Mouse (Mus musculus): ENCODE measurements around the gene Epb41l2. TPM values are rescaled to one million over a fixed set of nuclear protein-coding genes. Genes with fewer than 3 reads are reported as not detected.

The Epb41l2 gene
- polyA plus RNA-seq, 2 experiments: 6.8 to 11.7 TPM

GRCm38 (mm10) chr10:25461832-25462231 lies 102.2 kb downstream of the Epb41l2 start:
- H3K9me3 ChIP-seq (ENCODE audit: control insufficient read depth, low read length): no peaks in the 10 kb centered on the region
- H3K36me3 ChIP-seq (replicated peaks; ENCODE audit: control insufficient read depth, insufficient read depth, low read depth): no peaks in the 10 kb centered on the region
- ATAC-seq (ENCODE audit: insufficient read depth): no peak
- no peaks in the 10 kb centered on the region for H3K27me3 ChIP-seq (ENCODE audit: control insufficient read depth, insufficient read depth, low read length)
- H3K27ac ChIP-seq: no peak overlapping the region
- no peak overlapping the region for H3K4me3 ChIP-seq (ENCODE audit: insufficient read depth in 1 of 2, low read depth in 2 of 2, low read length in 2 of 2)
- 64% methylated on average over 1 of the region's 1 CpGs for WGBS (ENCODE audit: insufficient replicate concordance)
- DNase-seq (ENCODE audit: low read depth in 3 of 3, low spot score in 3 of 3): no peak
- no peak overlapping the region for H3K9ac ChIP-seq (replicated peaks)
- H3K4me2 ChIP-seq (ENCODE audit: low read depth): no peak overlapping the region
- H3K4me1 ChIP-seq (replicated peaks; ENCODE audit: control insufficient read depth in 2 of 2, insufficient read depth in 2 of 2, low read length in 1 of 2): peaks cover 0 to 7% of the 10 kb centered on the region in 2 experiments; a peak in 3 of 4 replicates
- no peak for TF ChIP-seq EP300 (IDR thresholded peaks at IDR 0.05; ENCODE audit: low read depth)
- no peak for TF ChIP-seq CTCF (IDR thresholded peaks at IDR 0.05; ENCODE audit: low read depth)

GRCm38 (mm10) chr10:25462669-25463068 lies 103.1 kb downstream of the Epb41l2 start:
- Histone ChIP-seq H3K27me3 (ENCODE audit: control insufficient read depth, insufficient read depth, low read length) (no peaks in the 10 kb centered on the region), H3K4me2 (ENCODE audit: low read depth) (no peak overlapping the region), H3K4me3 (ENCODE audit: insufficient read depth in 1 of 2, low read depth in 2 of 2, low read length in 2 of 2) (no peak overlapping the region), H3K9me3 (ENCODE audit: control insufficient read depth, low read length) (no peaks in the 10 kb centered on the region), H3K27ac (no peak overlapping the region), H3K36me3 (replicated peaks; ENCODE audit: control insufficient read depth, insufficient read depth, low read depth) (no peaks in the 10 kb centered on the region), H3K9ac (replicated peaks) (no peak overlapping the region), H3K4me1 (replicated peaks; ENCODE audit: control insufficient read depth in 2 of 2, insufficient read depth in 2 of 2, low read length in 1 of 2) (peaks cover 0 to 7% of the 10 kb centered on the region in 2 experiments; a peak in 3 of 4 replicates)
- no peak for DNase-seq (ENCODE audit: low read depth in 3 of 3, low spot score in 3 of 3)
- WGBS (ENCODE audit: insufficient replicate concordance): 57% methylated on average over 3 of the region's 3 CpGs
- TF ChIP-seq CTCF (IDR thresholded peaks at IDR 0.05; ENCODE audit: low read depth) (no peak), EP300 (IDR thresholded peaks at IDR 0.05; ENCODE audit: low read depth) (no peak)
- no peak for ATAC-seq (ENCODE audit: insufficient read depth)

GRCm38 (mm10) chr10:25466493-25466892 lies 106.9 kb downstream of the Epb41l2 start:
- no peak for DNase-seq (ENCODE audit: low read depth in 3 of 3, low spot score in 3 of 3)
- H3K4me3 ChIP-seq (ENCODE audit: insufficient read depth in 1 of 2, low read depth in 2 of 2, low read length in 2 of 2): no peak overlapping the region
- H3K9me3 ChIP-seq (ENCODE audit: control insufficient read depth, low read length): no peaks in the 10 kb centered on the region
- no peak overlapping the region for H3K27ac ChIP-seq
- H3K9ac ChIP-seq (replicated peaks): no peak overlapping the region
- 6% methylated on average over 2 of the region's 2 CpGs for WGBS (ENCODE audit: insufficient replicate concordance)
- no peak for ATAC-seq (ENCODE audit: insufficient read depth)
- peaks cover 0 to 7% of the 10 kb centered on the region in 2 experiments; a peak in 3 of 4 replicates for H3K4me1 ChIP-seq (replicated peaks; ENCODE audit: control insufficient read depth in 2 of 2, insufficient read depth in 2 of 2, low read length in 1 of 2)
- no peaks in the 10 kb centered on the region for H3K27me3 ChIP-seq (ENCODE audit: control insufficient read depth, insufficient read depth, low read length)
- TF ChIP-seq CTCF (IDR thresholded peaks at IDR 0.05; ENCODE audit: low read depth) (no peak), EP300 (IDR thresholded peaks at IDR 0.05; ENCODE audit: low read depth) (no peak)
- H3K36me3 ChIP-seq (replicated peaks; ENCODE audit: control insufficient read depth, insufficient read depth, low read depth): no peaks in the 10 kb centered on the region
- H3K4me2 ChIP-seq (ENCODE audit: low read depth): no peak overlapping the region

- Histone ChIP-seq H3K9me3 (ENCODE audit: control insufficient read depth, low read length) (no peaks in the 10 kb centered on the region), H3K4me1 (replicated peaks; ENCODE audit: control insufficient read depth in 2 of 2, insufficient read depth in 2 of 2, low read length in 1 of 2) (no peaks in the 10 kb centered on the region), H3K4me2 (ENCODE audit: low read depth) (no peak overlapping the region), H3K27me3 (ENCODE audit: control insufficient read depth, insufficient read depth, low read length) (no peaks in the 10 kb centered on the region), H3K9ac (replicated peaks) (no peak overlapping the region), H3K27ac (no peak overlapping the region), H3K4me3 (ENCODE audit: insufficient read depth in 1 of 2, low read depth in 2 of 2, low read length in 2 of 2) (no peak overlapping the region), H3K36me3 (replicated peaks; ENCODE audit: control insufficient read depth, insufficient read depth, low read depth) (no peaks in the 10 kb centered on the region)
- TF ChIP-seq EP300 (IDR thresholded peaks at IDR 0.05; ENCODE audit: low read depth): no peak
- TF ChIP-seq CTCF (IDR thresholded peaks at IDR 0.05; ENCODE audit: low read depth): no peak
- 69% methylated on average over 2 of the region's 2 CpGs for WGBS (ENCODE audit: insufficient replicate concordance)
- no peak for DNase-seq (ENCODE audit: low read depth in 3 of 3, low spot score in 3 of 3)
- no peak for ATAC-seq (ENCODE audit: insufficient read depth)
These were observed 112.3 kb downstream of the Epb41l2 start for GRCm38 (mm10) chr10:25471944-25472343.

- no peaks in the 10 kb centered on the region for H3K9me3 ChIP-seq (ENCODE audit: control insufficient read depth, low read length)
- H3K9ac ChIP-seq (replicated peaks): no peak overlapping the region
- H3K4me2 ChIP-seq (ENCODE audit: low read depth): no peak overlapping the region
- H3K4me1 ChIP-seq (replicated peaks; ENCODE audit: control insufficient read depth in 2 of 2, insufficient read depth in 2 of 2, low read length in 1 of 2): no peaks in the 10 kb centered on the region
- TF ChIP-seq EP300 (IDR thresholded peaks at IDR 0.05; ENCODE audit: low read depth) (no peak), CTCF (IDR thresholded peaks at IDR 0.05; ENCODE audit: low read depth) (no peak)
- H3K4me3 ChIP-seq (ENCODE audit: insufficient read depth in 1 of 2, low read depth in 2 of 2, low read length in 2 of 2): no peak overlapping the region
- WGBS (ENCODE audit: insufficient replicate concordance): 65% methylated on average over 3 of the region's 3 CpGs
- DNase-seq (ENCODE audit: low read depth in 3 of 3, low spot score in 3 of 3): no peak
- H3K27ac ChIP-seq: no peak overlapping the region
- no peaks in the 10 kb centered on the region for H3K27me3 ChIP-seq (ENCODE audit: control insufficient read depth, insufficient read depth, low read length)
- ATAC-seq (ENCODE audit: insufficient read depth): no peak
- no peaks in the 10 kb centered on the region for H3K36me3 ChIP-seq (replicated peaks; ENCODE audit: control insufficient read depth, insufficient read depth, low read depth)
These were observed 120.1 kb downstream of the Epb41l2 start for GRCm38 (mm10) chr10:25479716-25480115.
